Mouse (Mus musculus) spleen, adult 2 months (tissue): Measurements from ENCODE around the gene Racgap1.

ENCODE experiments used
- CTCF ChIP-seq: fragments of 200-500 bp; IDR thresholded peaks from 2 replicates; pipeline ENCODE4 v1.5.1; 2011; ENCODE audit warnings: mild to moderate bottlenecking, inconsistent platforms; ENCODE audit not compliant: insufficient read depth, insufficient read length, insufficient replicate concordance; ENCODE audit errors: extremely low read depth
- POLR2A ChIP-seq: fragments of 200-500 bp; IDR thresholded peaks from 2 replicates; pipeline ENCODE4 v1.6.1; 2011; ENCODE audit warnings: low read depth, low read length, inconsistent platforms

- peak; percentile 98 for TF ChIP-seq CTCF
- no peak for TF ChIP-seq POLR2A
Observed at GRCm38 (mm10) chr15:99668881-99669280, 17.4 kb upstream of the Racgap1 start.
